Mouse (Mus musculus) forebrain, embryonic 13.5 days (tissue): ENCODE measurements around the gene Ubb. TPM values are rescaled to one million over a fixed set of nuclear protein-coding genes. Genes with fewer than 3 reads are reported as not detected.

Source experiments
- ATAC-seq: fragments of 200-750 bp; cut with Nextera tagmentation; 2 replicates; pipeline ENCODE4 v1.8.0; 2017
- H3K27ac ChIP-seq: fragments of 300-500 bp; sonication (generic); 2 replicates; pipeline ENCODE4 v1.5.1; 2015; ENCODE audit warnings: inconsistent platforms, mild to moderate bottlenecking, moderate library complexity
- H3K27me3 ChIP-seq: fragments of 300-500 bp; sonication (generic); 2 replicates; pipeline ENCODE4 v1.6.1; 2015; ENCODE audit warnings: mild to moderate bottlenecking, inconsistent platforms
- H3K36me3 ChIP-seq: fragments of 300-500 bp; sonication (generic); 2 replicates; pipeline ENCODE4 v1.6.1; 2015; ENCODE audit warnings: mild to moderate bottlenecking, inconsistent platforms; ENCODE audit not compliant: poor library complexity, severe bottlenecking
- H3K4me1 ChIP-seq: fragments of 300-500 bp; sonication (generic); 2 replicates; pipeline ENCODE4 v1.6.1; 2015; ENCODE audit warnings: inconsistent platforms
- H3K4me2 ChIP-seq: fragments of 300-500 bp; sonication (generic); 2 replicates; pipeline ENCODE4 v1.6.1; 2015; ENCODE audit warnings: inconsistent platforms, mild to moderate bottlenecking, moderate library complexity
- H3K4me3 ChIP-seq: fragments of 300-500 bp; sonication (generic); 2 replicates; pipeline ENCODE4 v1.5.1; 2015; ENCODE audit warnings: mild to moderate bottlenecking, inconsistent platforms
- H3K9ac ChIP-seq: fragments of 300-500 bp; sonication (generic); 2 replicates; pipeline ENCODE4 v1.6.1; 2015; ENCODE audit warnings: mild to moderate bottlenecking, inconsistent platforms
- H3K9me3 ChIP-seq: fragments of 300-500 bp; sonication (generic); replicated peaks from 2 replicates; pipeline ENCODE4 v1.6.1; 2016; ENCODE audit warnings: inconsistent platforms
- WGBS: fragments of 180-500 bp; shearing (Covaris S2); methylation state at CpG from one replicate; pipeline ENCODE4 v1.1.7; 2015; 5-methylcytosine and 5-hydroxymethylcytosine counted together
- polyA plus RNA-seq: library from polyadenylated mRNA; unstranded; fragments of >200 nt; fragmentation: Nextera tagmentation; extraction: Ambion mirVana; gene quantifications from 2 replicates; pipeline ENCODE4 v1.2.1, GENCODE M21; 2015

The Ubb gene
- polyA plus RNA-seq, 1 experiment from 2014 or later: 4,559 TPM

- H3K4me2 ChIP-seq: peak within 1 kb of the TSS; percentile 96
- H3K9ac ChIP-seq: peak within 1 kb of the TSS; percentile 73; the same call in 1 of the 2 replicates
- WGBS: 77% methylated on average over 6 of the region's 6 CpGs
- H3K9me3 ChIP-seq: no peaks in the 10 kb centered on the region
- H3K27me3 ChIP-seq: peaks cover 4% of the 10 kb centered on the region
- peaks cover 9% of the 10 kb centered on the region; the same call in 1 of the 2 replicates for H3K4me1 ChIP-seq
- no peak for ATAC-seq
- peak within 1 kb of the TSS; percentile 55 for H3K4me3 ChIP-seq
- H3K27ac ChIP-seq: no peak within 1 kb of the TSS
- H3K36me3 ChIP-seq: no peaks in the 10 kb centered on the region
Measured at GRCm38 (mm10) chr11:62573959-62574702, 23.2 kb downstream of the Ubb start, which contains the start of gene Trpv2. Gene Trpv2, plus strand, starts transcription at chr11:62574486.

- Histone ChIP-seq H3K9me3 (no peaks in the 10 kb centered on the region), H3K9ac (no peak overlapping the region), H3K27ac (no peak overlapping the region), H3K27me3 (peaks cover 4% of the 10 kb centered on the region), H3K4me1 (peaks cover 9% of the 10 kb centered on the region; the same call in 1 of the 2 replicates), H3K36me3 (no peaks in the 10 kb centered on the region), H3K4me3 (no peak overlapping the region), H3K4me2 (no peak overlapping the region)
- 86% methylated on average over 4 of the region's 4 CpGs for WGBS
- no peak for ATAC-seq
Measured at GRCm38 (mm10) chr11:62574703-62575085, 23.7 kb downstream of the Ubb start.

GRCm38 (mm10) chr11:62575297-62575658, 24.3 kb downstream of the Ubb start:
- no peak overlapping the region for H3K27ac ChIP-seq
- peaks cover 4% of the 10 kb centered on the region for H3K27me3 ChIP-seq
- peak; percentile 89 for ATAC-seq
- H3K4me3 ChIP-seq: peak overlapping the region; percentile 55
- H3K36me3 ChIP-seq: no peaks in the 10 kb centered on the region
- H3K9me3 ChIP-seq: no peaks in the 10 kb centered on the region
- H3K9ac ChIP-seq: peak overlapping the region; percentile 73
- H3K4me1 ChIP-seq: peaks cover 9% of the 10 kb centered on the region; the same call in 1 of the 2 replicates
- H3K4me2 ChIP-seq: peak overlapping the region; percentile 96
- WGBS: 3% methylated on average over 9 of the region's 9 CpGs

- H3K4me3 ChIP-seq: peak overlapping the region; percentile 55
- H3K9me3 ChIP-seq: no peaks in the 10 kb centered on the region
- H3K36me3 ChIP-seq: no peaks in the 10 kb centered on the region
- peaks cover 4% of the 10 kb centered on the region for H3K27me3 ChIP-seq
- ATAC-seq: peak; percentile 56
- H3K27ac ChIP-seq: no peak overlapping the region
- peak overlapping the region; percentile 96 for H3K4me2 ChIP-seq
- WGBS: 7% methylated on average over 27 of the region's 27 CpGs
- H3K9ac ChIP-seq: peak overlapping the region; percentile 73
- H3K4me1 ChIP-seq: peaks cover 9% of the 10 kb centered on the region; the same call in 1 of the 2 replicates
Measured at GRCm38 (mm10) chr11:62575659-62576438, 24.9 kb downstream of the Ubb start.

- H3K36me3 ChIP-seq: no peaks in the 10 kb centered on the region
- H3K4me1 ChIP-seq: peaks cover 9% of the 10 kb centered on the region; the same call in 1 of the 2 replicates
- peak overlapping the region; percentile 96 for H3K4me2 ChIP-seq
- H3K4me3 ChIP-seq: peak overlapping the region; percentile 55
- no peak for ATAC-seq
- no peaks in the 10 kb centered on the region for H3K9me3 ChIP-seq
- H3K9ac ChIP-seq: peak overlapping the region; percentile 73; the same call in 1 of the 2 replicates
- H3K27me3 ChIP-seq: peaks cover 4% of the 10 kb centered on the region
- WGBS: 72% methylated on average over 16 of the region's 16 CpGs
- no peak overlapping the region for H3K27ac ChIP-seq
Measured at GRCm38 (mm10) chr11:62576530-62577152, 25.7 kb downstream of the Ubb start.

- Histone ChIP-seq H3K9ac (no peak overlapping the region), H3K36me3 (0 out of 2 replicates have a peak, but pooled peaks cover 5% of the 10 kb centered on the region), H3K4me3 (no peak overlapping the region), H3K4me2 (no peak overlapping the region), H3K4me1 (no peaks in the 10 kb centered on the region), H3K9me3 (no peaks in the 10 kb centered on the region), H3K27ac (no peak overlapping the region), H3K27me3 (no peaks in the 10 kb centered on the region)
- 60% methylated on average over 6 of the region's 6 CpGs for WGBS
- no peak for ATAC-seq
Measured at GRCm38 (mm10) chr11:62583031-62583430, 32.1 kb downstream of the Ubb start.

GRCm38 (mm10) chr11:62584671-62585206, 33.8 kb downstream of the Ubb start:
- no peak overlapping the region for H3K27ac ChIP-seq
- H3K4me3 ChIP-seq: no peak overlapping the region
- WGBS: 84% methylated on average over 9 of the region's 9 CpGs
- H3K9me3 ChIP-seq: no peaks in the 10 kb centered on the region
- H3K9ac ChIP-seq: no peak overlapping the region
- no peak overlapping the region for H3K4me2 ChIP-seq
- 0 out of 2 replicates have a peak, but pooled peaks cover 5% of the 10 kb centered on the region for H3K36me3 ChIP-seq
- no peaks in the 10 kb centered on the region for H3K4me1 ChIP-seq
- H3K27me3 ChIP-seq: no peaks in the 10 kb centered on the region
- ATAC-seq: no peak

- WGBS: 88% methylated on average over 5 of the region's 5 CpGs
- H3K4me1 ChIP-seq: no peaks in the 10 kb centered on the region
- H3K4me3 ChIP-seq: no peak overlapping the region
- H3K4me2 ChIP-seq: no peak overlapping the region
- H3K27me3 ChIP-seq: no peaks in the 10 kb centered on the region
- ATAC-seq: no peak
- no peak overlapping the region for H3K9ac ChIP-seq
- no peak overlapping the region for H3K27ac ChIP-seq
- H3K9me3 ChIP-seq: no peaks in the 10 kb centered on the region
- 0 out of 2 replicates have a peak, but pooled peaks cover 8% of the 10 kb centered on the region for H3K36me3 ChIP-seq
Measured at GRCm38 (mm10) chr11:62587034-62587433, 36.1 kb downstream of the Ubb start.

GRCm38 (mm10) chr11:62589391-62589790, 38.4 kb downstream of the Ubb start:
- Histone ChIP-seq H3K36me3 (0 out of 2 replicates have a peak, but pooled peaks cover 8% of the 10 kb centered on the region), H3K27ac (no peak overlapping the region), H3K9me3 (no peaks in the 10 kb centered on the region), H3K4me2 (no peak overlapping the region), H3K4me3 (no peak overlapping the region), H3K4me1 (no peaks in the 10 kb centered on the region), H3K9ac (no peak overlapping the region), H3K27me3 (no peaks in the 10 kb centered on the region)
- no peak for ATAC-seq
- WGBS: 75% methylated on average over 10 of the region's 10 CpGs

GRCm38 (mm10) chr11:62591026-62591425, 40.1 kb downstream of the Ubb start:
- H3K4me2 ChIP-seq: no peak overlapping the region
- WGBS: 85% methylated on average over 2 of the region's 2 CpGs
- no peak overlapping the region for H3K9ac ChIP-seq
- no peak overlapping the region for H3K27ac ChIP-seq
- H3K36me3 ChIP-seq: 0 out of 2 replicates have a peak, but pooled peaks cover 8% of the 10 kb centered on the region
- no peaks in the 10 kb centered on the region for H3K9me3 ChIP-seq
- no peak for ATAC-seq
- H3K4me1 ChIP-seq: no peaks in the 10 kb centered on the region
- no peak overlapping the region for H3K4me3 ChIP-seq
- no peaks in the 10 kb centered on the region for H3K27me3 ChIP-seq

- Histone ChIP-seq H3K4me1 (no peaks in the 10 kb centered on the region), H3K36me3 (0 out of 2 replicates have a peak, but pooled peaks cover 8% of the 10 kb centered on the region), H3K9me3 (no peaks in the 10 kb centered on the region), H3K9ac (no peak overlapping the region), H3K4me2 (no peak overlapping the region), H3K4me3 (no peak overlapping the region), H3K27ac (no peak overlapping the region), H3K27me3 (no peaks in the 10 kb centered on the region)
- ATAC-seq: no peak
- 89% methylated on average over 8 of the region's 8 CpGs for WGBS
Measured at GRCm38 (mm10) chr11:62591904-62592575, 41.1 kb downstream of the Ubb start.
